ENCODE assay signal across 8 mouse cellular contexts in genomic region chr1:164459127-164459905, GRCm38 (mm10). TPM values are rescaled to one million over a fixed set of nuclear protein-coding genes. Genes with fewer than 3 reads are reported as not detected.
DNase-seq lines count a peak whose midpoint lies in the region; ATAC-seq and TF ChIP-seq lines count a peak whose summit lies in the region.

No protein-coding gene starts in this region.

- TF ChIP-seq POLR2A in olfactory bulb, adult 2 months (IDR thresholded peaks at IDR 0.05; ENCODE audit: insufficient read depth, low read depth, low read length): no peak

- peak overlapping the region; percentile 90 for H3K4me3 ChIP-seq in megakaryocyte, embryonic 14.5 days (replicated peaks)
- peak overlapping the region; percentile 98 for H3K4me3 ChIP-seq in olfactory bulb, adult 2 months (ENCODE audit: insufficient read depth, low read depth, low read length)

- H3K27ac ChIP-seq in olfactory bulb, adult 2 months (ENCODE audit: insufficient read depth, low read depth, low read length): peak overlapping the region; percentile 100

- H3K4me1 ChIP-seq in megakaryocyte, embryonic 14.5 days: peaks cover 25% of the 10 kb centered on the region
- H3K4me1 ChIP-seq in olfactory bulb, adult 2 months (ENCODE audit: control insufficient read depth, insufficient read depth, low read length): peaks cover 20% of the 10 kb centered on the region

- peak; percentile 6 for DNase-seq in CD4-positive, CD25-positive, alpha-beta regulatory T cell, adult 2 months (ENCODE audit: low read depth, low spot score)
- DNase-seq in kidney, postnatal 36 days: peak; percentile 58 to 69
- DNase-seq in thymus, postnatal 14 days: no peak
- DNase-seq in yolk sac, embryonic 10.5 days (ENCODE audit: low spot score): no peak

- 27% methylated on average over 12 of the region's 12 CpGs for WGBS in olfactory bulb, adult 2 months

- no peak for TF ChIP-seq CTCF in olfactory bulb, adult 2 months (IDR thresholded peaks at IDR 0.05; ENCODE audit: insufficient read depth, low read depth, low read length)

- peaks cover 74% of the 10 kb centered on the region for H3K27me3 ChIP-seq in megakaryocyte, embryonic 14.5 days (replicated peaks)

- H3K36me3 ChIP-seq in megakaryocyte, embryonic 14.5 days (replicated peaks; ENCODE audit: low read length): no peaks in the 10 kb centered on the region

- ATAC-seq in CD4-positive, CD25-positive, alpha-beta regulatory T cell, adult 4 months: no peak
- ATAC-seq in megakaryocyte, adult 5-6 weeks (ENCODE audit: poor library complexity, severe bottlenecking): no peak

- no peaks in the 10 kb centered on the region; the same call in 1 of the 2 replicates for H3K9me3 ChIP-seq in megakaryocyte, embryonic 14.5 days

RNA-seq across cellular contexts. Expression of gene Atp1b1, which starts 1.2 kb away (rescaled TPM):
- polyA plus RNA-seq in CD4-positive, CD25-positive, alpha-beta regulatory T cell, adult 4 months (2017; shearing (Covaris generic)): 1 to 10 TPM; 3.4 to 4.1 TPM
- polyA plus RNA-seq in megakaryocyte, embryonic 14.5 days (2012; ENCODE audit: insufficient read depth, low replicate concordance): 1.8 TPM in 1 of 2 replicates, not detected in the other
- 9.8 and 12.9 TPM in 2 replicates for total RNA-seq in megakaryocyte, adult 5-6 weeks (2015)
- total RNA-seq in megakaryocyte, adult 5-6 weeks (2017): 7.7 and 9.9 TPM in 2 replicates
- 868 and 1,072 TPM in 2 replicates for polyA plus RNA-seq in olfactory bulb, adult 2 months (2012; ENCODE audit: insufficient read depth, insufficient read length, low replicate concordance, missing spikeins)

Comparison
In these comparisons a context has a peak if more than half of its experiments do, and no peak if none do; other contexts are left out.
1. DNase-seq: peak in CD4-positive, CD25-positive, alpha-beta regulatory T cell, adult 2 months (single experiment) and kidney, postnatal 36 days (2 of 2); none in thymus, postnatal 14 days (single experiment) and yolk sac, embryonic 10.5 days (single experiment).
2. RNA of gene Atp1b1, which starts 1.2 kb away (polyA plus RNA-seq): 868 to 1,072 TPM in olfactory bulb, adult 2 months; 3.4 to 4.1 TPM in CD4-positive, CD25-positive, alpha-beta regulatory T cell, adult 4 months and 1.8 TPM in megakaryocyte, embryonic 14.5 days; every median in the first group is over 100 times any median in the second.